In genomic region chr5:4918376-4918775, GRCm38 (mm10) we compare ENCODE assay signal across 8 mouse cellular contexts.
DNase-seq lines count a peak whose midpoint lies in the region; ATAC-seq and TF ChIP-seq lines count a peak whose summit lies in the region.

No protein-coding gene starts in this region.

- WGBS in heart, postnatal 0 days, result 12% methylated on average over 6 of the region's 6 CpGs
- 10% methylated on average over 6 of the region's 6 CpGs for WGBS in heart, embryonic 12.5 days
- 6% methylated on average over 6 of the region's 6 CpGs for WGBS in lung, embryonic 16.5 days

- H3K9me3 ChIP-seq in heart, postnatal 0 days (replicated peaks; ENCODE audit: control insufficient read depth, low read length), result no peaks in the 10 kb centered on the region
- H3K9me3 ChIP-seq in heart, embryonic 12.5 days (replicated peaks), result no peaks in the 10 kb centered on the region
- H3K9me3 ChIP-seq in lung, embryonic 16.5 days (ENCODE audit: control insufficient read depth, low read length), result no peaks in the 10 kb centered on the region

- no peak overlapping the region for H3K9ac ChIP-seq in heart, postnatal 0 days (replicated peaks; ENCODE audit: low read depth, low read length)
- H3K9ac ChIP-seq in heart, embryonic 12.5 days, result no peak overlapping the region
- no peak overlapping the region for H3K9ac ChIP-seq in lung, embryonic 16.5 days (ENCODE audit: low read length)

- no peak for TF ChIP-seq EP300 in heart, postnatal 0 days (IDR thresholded peaks at IDR 0.05; ENCODE audit: low read depth)

- no peak overlapping the region for H3K27ac ChIP-seq in heart, postnatal 0 days (ENCODE audit: low read depth)
- H3K27ac ChIP-seq in heart, embryonic 12.5 days (ENCODE audit: poor library complexity, severe bottlenecking), result no peak overlapping the region
- H3K27ac ChIP-seq in gastrocnemius, adult 2 months, result no peak overlapping the region
- H3K27ac ChIP-seq in lung, embryonic 16.5 days (ENCODE audit: low read length), result no peak overlapping the region

- intact Hi-C loops in gastrocnemius, adult 2 months (cut with DNase I), result loop anchor here (5.0 kb wide), 1 partner anchor 716 kb away; no protein-coding TSS in a partner anchor

- no peak overlapping the region for H3K4me2 ChIP-seq in heart, postnatal 0 days (ENCODE audit: low read depth, low read length)
- H3K4me2 ChIP-seq in heart, embryonic 12.5 days, result no peak overlapping the region
- no peak overlapping the region for H3K4me2 ChIP-seq in lung, embryonic 16.5 days (ENCODE audit: low read depth, low read length)

- H3K4me3 ChIP-seq in heart, postnatal 0 days (ENCODE audit: low read depth, low read length), result no peak overlapping the region
- no peak overlapping the region for H3K4me3 ChIP-seq in heart, embryonic 12.5 days
- H3K4me3 ChIP-seq in gastrocnemius, adult 2 months, result no peak overlapping the region
- H3K4me3 ChIP-seq in lung, embryonic 16.5 days (ENCODE audit: low read length), result no peak overlapping the region

- no peaks in the 10 kb centered on the region for H3K27me3 ChIP-seq in heart, postnatal 0 days (ENCODE audit: control insufficient read depth, insufficient read depth, low read length)
- H3K27me3 ChIP-seq in heart, embryonic 12.5 days (replicated peaks), result no peaks in the 10 kb centered on the region
- H3K27me3 ChIP-seq in lung, embryonic 16.5 days (ENCODE audit: control insufficient read depth, insufficient read depth, low read depth, low read length), result no peaks in the 10 kb centered on the region

- no peaks in the 10 kb centered on the region for H3K4me1 ChIP-seq in heart, postnatal 0 days (ENCODE audit: control insufficient read depth, insufficient read depth)
- no peaks in the 10 kb centered on the region for H3K4me1 ChIP-seq in heart, embryonic 12.5 days (replicated peaks)
- no peaks in the 10 kb centered on the region for H3K4me1 ChIP-seq in lung, embryonic 16.5 days (replicated peaks; ENCODE audit: control insufficient read depth, insufficient read depth, low read length)

- H3K36me3 ChIP-seq in heart, postnatal 0 days (replicated peaks; ENCODE audit: control insufficient read depth, insufficient read depth, low read length), result no peaks in the 10 kb centered on the region
- no peaks in the 10 kb centered on the region for H3K36me3 ChIP-seq in heart, embryonic 12.5 days
- H3K36me3 ChIP-seq in lung, embryonic 16.5 days (ENCODE audit: control insufficient read depth, insufficient read depth, low read length), result no peaks in the 10 kb centered on the region

- DNase-seq in heart, postnatal 0 days (ENCODE audit: low spot score), result peak; percentile 70
- peak; percentile 3 for DNase-seq in T-cell, adult 2 months (ENCODE audit: low spot score)
- DNase-seq in cerebellum, postnatal 10 days, result peak; percentile 82 to 87
- DNase-seq in gastrocnemius, adult 2 months, result peak; percentile 53
- peak; percentile 53 to 64 for DNase-seq in kidney, postnatal 25 days
- peak; percentile 64 to 73 for DNase-seq in right cerebral cortex, adult 2 months (ENCODE audit: low spot score in 2 of 2)

- peak; percentile 82 for TF ChIP-seq CTCF in heart, postnatal 0 days (IDR thresholded peaks at IDR 0.05; ENCODE audit: low read depth)
- TF ChIP-seq CTCF in gastrocnemius, adult 2 months (IDR thresholded peaks at IDR 0.05), result peak; percentile 95; the same call in 1 of the 2 replicates

- no peak for ATAC-seq in heart, postnatal 0 days (ENCODE audit: insufficient read depth, low read depth)
- no peak for ATAC-seq in heart, embryonic 12.5 days (ENCODE audit: insufficient number of reproducible peaks, low FRiP score)
- ATAC-seq in lung, embryonic 16.5 days (ENCODE audit: low read depth), result peak; percentile 68; the same call in 1 of the 2 replicates

Comparison
In these comparisons a context has a peak if more than half of its experiments do, and no peak if none do; other contexts are left out.
1. DNase-seq: peak in every context shown above with its lines; median percentile 84 in cerebellum, postnatal 10 days; 70 in heart, postnatal 0 days; 68 in right cerebral cortex, adult 2 months; 58 in kidney, postnatal 25 days; 53 in gastrocnemius, adult 2 months; 3 in T-cell, adult 2 months.